Mouse (Mus musculus) G1E (cell line): ENCODE measurements around the gene Mocs1. TPM values are rescaled to one million over a fixed set of nuclear protein-coding genes. Genes with fewer than 3 reads are reported as not detected.

Experiments used
- ATAC-seq: 2 replicates; pipeline ENCODE4 v1.8.0; 2016; ENCODE audit warnings: mild to moderate bottlenecking; ENCODE audit not compliant: insufficient number of reproducible peaks, poor library complexity, low FRiP score, severe bottlenecking; ENCODE audit errors: extremely low read depth
- DNase-seq: peaks from one replicate; pipeline ENCODE4 v3.0.0; 2012; ENCODE audit warnings: low spot score
- H3K27me3 ChIP-seq: 2 replicates; pipeline ENCODE4 v1.6.1; 2012; ENCODE audit warnings: mild to moderate bottlenecking, low read length, inconsistent platforms; ENCODE audit not compliant: insufficient read depth
- H3K36me3 ChIP-seq: replicated peaks from 2 replicates; pipeline ENCODE3; 2012; ENCODE audit warnings: mild to moderate bottlenecking, inconsistent platforms
- H3K4me1 ChIP-seq: 2 replicates; pipeline ENCODE4 v1.6.1; 2012; ENCODE audit warnings: low read depth, low read length, inconsistent platforms, mixed read lengths; ENCODE audit not compliant: insufficient read depth
- H3K4me3 ChIP-seq: 2 replicates; pipeline ENCODE4 v1.5.1; 2012; ENCODE audit warnings: low read depth, mild to moderate bottlenecking, inconsistent platforms, low read length, moderate library complexity, mixed read lengths
- H3K9me3 ChIP-seq: replicated peaks from 2 replicates; pipeline ENCODE4 v1.6.1; 2012; ENCODE audit warnings: inconsistent platforms
- CTCF ChIP-seq: IDR thresholded peaks from 2 replicates; pipeline ENCODE4 v1.5.1; 2012; ENCODE audit warnings: low read depth, low read length, inconsistent platforms, mixed read lengths
- GATA1 ChIP-seq: IDR thresholded peaks from 2 replicates; pipeline ENCODE4 v1.6.1; 2012; ENCODE audit warnings: borderline replicate concordance, low read length, inconsistent platforms, mixed read lengths
- GATA2 ChIP-seq: IDR thresholded peaks from 2 replicates; pipeline ENCODE4 v1.6.1; 2012; ENCODE audit warnings: low read depth, low read length, inconsistent platforms, borderline replicate concordance
- POLR2AphosphoS5 ChIP-seq: IDR thresholded peaks from 2 replicates; pipeline ENCODE4 v1.6.1; 2012; ENCODE audit warnings: low read depth, low read length, inconsistent platforms; ENCODE audit not compliant: insufficient replicate concordance
- TAL1 ChIP-seq: conservative IDR thresholded peaks from 2 replicates; pipeline ENCODE4 v1.6.1; 2012; ENCODE audit warnings: low read depth, low read length, inconsistent platforms, mixed read lengths
- polyA plus RNA-seq: library from polyadenylated mRNA; stranded (reverse); fragments of >175 nt; gene quantifications from 2 replicates; pipeline ENCODE4 v1.2.3, GENCODE M21; 2012
- total RNA-seq, 2 experiments: library from RNA; stranded (forward) in 1 of 2; stranded (reverse) in 1 of 2; fragments of 200-1000 nt in 1 of 2; fragments of >200 nt in 1 of 2; fragmentation: Nextera tagmentation in 1 of 2; gene quantifications; 2 replicates each; pipeline ENCODE4 v1.2.3; 2014 to 2017

The Mocs1 gene
- total and polyA plus RNA-seq, 3 experiments, result 30.2 to 85.5 (median 37.0) TPM

GRCm38 (mm10) chr17:49464884-49465283 lies 36.7 kb downstream of the Mocs1 start:
- Histone ChIP-seq H3K9me3 (no peaks in the 10 kb centered on the region), H3K4me3 (no peak overlapping the region), H3K4me1 (no peaks in the 10 kb centered on the region), H3K36me3 (no peaks in the 10 kb centered on the region), H3K27me3 (peaks cover 7% of the 10 kb centered on the region; the same call in 1 of the 2 replicates)
- DNase-seq (no peak), ATAC-seq (no peak)
- no peak for TF ChIP-seq POLR2AphosphoS5
- TF ChIP-seq GATA2, result no peak
- TF ChIP-seq CTCF, result no peak
- TF ChIP-seq TAL1, result no peak
- no peak for TF ChIP-seq GATA1

- no peak for TF ChIP-seq TAL1
- TF ChIP-seq GATA2, result no peak
- peak; percentile 21; the same call in 1 of the 2 replicates for TF ChIP-seq CTCF
- no peak for TF ChIP-seq POLR2AphosphoS5
- DNase-seq (no peak), ATAC-seq (no peak)
- H3K36me3 ChIP-seq, result no peaks in the 10 kb centered on the region
- H3K4me1 ChIP-seq, result no peaks in the 10 kb centered on the region
- peaks cover 4% of the 10 kb centered on the region; the same call in 1 of the 2 replicates for H3K27me3 ChIP-seq
- no peak overlapping the region for H3K4me3 ChIP-seq
- no peaks in the 10 kb centered on the region; the same call in 1 of the 2 replicates for H3K9me3 ChIP-seq
Observed at GRCm38 (mm10) chr17:49468223-49468622, 40.1 kb downstream of the Mocs1 start.

- no peaks in the 10 kb centered on the region; the same call in 1 of the 2 replicates for H3K9me3 ChIP-seq
- no peaks in the 10 kb centered on the region for H3K36me3 ChIP-seq
- DNase-seq (no peak), ATAC-seq (no peak)
- no peak overlapping the region for H3K4me3 ChIP-seq
- H3K27me3 ChIP-seq, result no peaks in the 10 kb centered on the region; the same call in 1 of the 2 replicates
- H3K4me1 ChIP-seq, result no peaks in the 10 kb centered on the region
- no peak for TF ChIP-seq GATA2
- no peak for TF ChIP-seq POLR2AphosphoS5
- TF ChIP-seq TAL1, result no peak
- TF ChIP-seq GATA1, result no peak
- TF ChIP-seq CTCF, result no peak
Observed at GRCm38 (mm10) chr17:49472626-49473025, 44.5 kb downstream of the Mocs1 start.

- no peaks in the 10 kb centered on the region; the same call in 1 of the 2 replicates for H3K27me3 ChIP-seq
- no peaks in the 10 kb centered on the region for H3K36me3 ChIP-seq
- TF ChIP-seq GATA2, result no peak
- no peak for TF ChIP-seq CTCF
- no peak for TF ChIP-seq POLR2AphosphoS5
- TF ChIP-seq GATA1, result no peak
- TF ChIP-seq TAL1, result no peak
- no peaks in the 10 kb centered on the region; the same call in 1 of the 2 replicates for H3K9me3 ChIP-seq
- H3K4me3 ChIP-seq, result no peak overlapping the region
- DNase-seq (no peak), ATAC-seq (no peak)
- no peaks in the 10 kb centered on the region for H3K4me1 ChIP-seq
Observed at GRCm38 (mm10) chr17:49474051-49474450, 45.9 kb downstream of the Mocs1 start.

GRCm38 (mm10) chr17:49475174-49475573 lies 47.0 kb downstream of the Mocs1 start:
- ATAC-seq, result no peak
- TF ChIP-seq GATA2 (no peak), TAL1 (no peak), GATA1 (no peak), POLR2AphosphoS5 (no peak), CTCF (no peak)
- no peaks in the 10 kb centered on the region; the same call in 1 of the 2 replicates for H3K27me3 ChIP-seq
- H3K4me1 ChIP-seq, result no peaks in the 10 kb centered on the region
- peaks cover 8% of the 10 kb centered on the region for H3K9me3 ChIP-seq
- no peak overlapping the region for H3K4me3 ChIP-seq
- DNase-seq, result no peak
- H3K36me3 ChIP-seq, result no peaks in the 10 kb centered on the region

- no peaks in the 10 kb centered on the region for H3K36me3 ChIP-seq
- no peak for DNase-seq
- TF ChIP-seq TAL1, result no peak
- no peak for TF ChIP-seq POLR2AphosphoS5
- TF ChIP-seq CTCF, result no peak
- TF ChIP-seq GATA1, result no peak
- H3K4me1 ChIP-seq, result no peaks in the 10 kb centered on the region
- H3K27me3 ChIP-seq, result no peaks in the 10 kb centered on the region; the same call in 1 of the 2 replicates
- H3K4me3 ChIP-seq, result no peak overlapping the region
- H3K9me3 ChIP-seq, result peaks cover 15% of the 10 kb centered on the region
- no peak for ATAC-seq
Observed at GRCm38 (mm10) chr17:49477370-49477769, 49.2 kb downstream of the Mocs1 start.
